Mouse (Mus musculus) lung, postnatal 14 days (tissue): ENCODE data around the gene Olfr599.
"Not testable (repeated sequence)": the region's sequence is repeated elsewhere in the genome, so short reads cannot be mapped to it uniquely, and the experiment has no call there.

Source experiments
- DNase-seq: peaks from one replicate; pipeline ENCODE4 v3.0.0; 2021

Gene Olfr599

DNA sequence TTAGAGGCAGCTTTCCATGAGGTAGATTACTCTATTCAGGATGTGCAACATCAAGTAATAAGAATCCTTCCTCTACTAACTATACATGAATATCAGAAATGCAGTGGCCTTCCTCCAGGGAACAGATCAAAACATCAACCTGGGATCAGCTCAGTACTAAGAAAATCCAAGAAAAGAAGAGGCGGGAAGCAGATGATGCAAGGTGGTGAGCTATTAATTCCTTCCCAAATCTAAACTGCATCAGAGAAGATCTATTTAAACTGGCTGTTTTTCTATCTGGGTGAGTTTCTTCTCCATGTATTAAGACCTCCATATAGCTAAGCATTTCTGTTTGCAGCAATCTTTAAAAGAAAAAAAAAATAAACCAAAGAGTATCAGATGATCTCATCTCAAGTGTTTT is at the start of gene Olfr599:
TSS of gene Olfr599 (plus strand) at position 301 of the 400 bp plus-strand sequence.
- DNase-seq = no peak

- DNase-seq = not testable (repeated sequence)
Measured at GRCm38 (mm10) chr7:103305348-103305747, 30.4 kb upstream of the Olfr599 start, which contains the start of gene Olfr596. Gene Olfr596, plus strand, starts transcription at chr7:103305648.

- not testable (repeated sequence) for DNase-seq
Measured at GRCm38 (mm10) chr7:103316015-103316414, 19.7 kb upstream of the Olfr599 start, which contains the start of gene Olfr597. Gene Olfr597, plus strand, starts transcription at chr7:103316315.

DNA sequence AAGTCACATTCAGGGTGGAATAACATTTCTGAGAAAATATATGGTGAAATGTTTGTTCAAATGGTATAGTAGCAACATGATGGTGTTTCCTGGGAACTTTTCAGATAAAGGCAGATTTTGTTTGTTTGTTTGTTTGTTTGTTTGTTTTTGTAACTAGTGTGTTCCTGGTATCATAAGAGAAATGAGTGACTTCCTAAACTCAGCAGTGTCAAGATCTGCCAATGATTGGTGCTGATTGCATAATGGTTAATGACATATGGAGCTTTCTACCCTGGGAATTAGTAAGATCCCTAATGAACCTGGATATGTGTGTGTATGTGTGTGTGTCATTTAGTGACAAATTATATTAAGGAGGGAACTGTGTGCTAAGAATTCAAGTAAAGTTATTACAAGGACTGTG is 12.4 kb upstream of the Olfr599 start, which contains the start of gene Olfr598:
TSS of gene Olfr598 (plus strand) at position 301 of the 400 bp plus-strand sequence.
- DNase-seq = no peak

- no peak for DNase-seq
Measured at GRCm38 (mm10) chr7:103349569-103349968, 13.9 kb downstream of the Olfr599 start, which contains the start of gene Olfr600. Gene Olfr600, minus strand, starts transcription at chr7:103349669.

GRCm38 (mm10) chr7:103362555-103362954 is 26.8 kb downstream of the Olfr599 start, which contains the start of gene Olfr601:
Gene Olfr601, minus strand, starts transcription at chr7:103362655.
- no peak for DNase-seq

DNA sequence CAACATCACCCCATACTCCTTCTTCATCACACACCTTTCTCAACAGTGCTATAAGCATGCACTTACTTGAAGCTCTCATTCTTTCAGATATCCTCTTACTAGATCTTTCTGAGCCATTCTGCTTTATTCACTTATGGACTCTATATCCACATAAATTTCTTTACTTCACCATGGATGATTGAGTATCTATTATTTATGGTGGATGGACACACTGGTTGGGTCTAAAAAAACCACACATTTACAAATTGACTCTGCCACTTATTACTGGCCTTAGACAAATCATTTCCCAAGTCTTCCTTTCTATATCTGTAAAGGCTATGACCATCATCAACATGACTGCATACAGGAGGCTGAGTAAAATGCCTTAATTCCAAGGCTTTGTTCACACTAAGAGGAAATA is 50.4 kb downstream of the Olfr599 start, which contains the start of gene Olfr603:
TSS of gene Olfr603 (minus strand) at position 101 of the 400 bp plus-strand sequence.
- DNase-seq = no peak
